Mouse (Mus musculus): ENCODE data around the gene Rab19. TPM values are rescaled to one million over a fixed set of nuclear protein-coding genes. Genes with fewer than 3 reads are reported as not detected.
"Not testable (repeated sequence)": the region's sequence is repeated elsewhere in the genome, so short reads cannot be mapped to it uniquely, and the experiment has no call there.

The Rab19 gene
- total RNA-seq, 2 experiments from 2014 or later = not detected

GRCm38 (mm10) chr6:39378161-39378835 lies 2.7 kb upstream of the Rab19 start:
- intact Hi-C loops (cut with DNase I) = not testable (repeated sequence)

GRCm38 (mm10) chr6:39379224-39379623 lies 1.8 kb upstream of the Rab19 start:
- DNase-seq = no peak
- intact Hi-C loops (cut with DNase I) = no loop called here

More at GRCm38 (mm10) chr6:39378161-39378835, 2.7 kb upstream of the Rab19 start:
- not testable (repeated sequence) for DNase-seq

GRCm38 (mm10) chr6:39379749-39380148 lies 1.2 kb upstream of the Rab19 start:
- intact Hi-C loops (cut with DNase I) = no loop called here
- DNase-seq = no peak

- DNase-seq = no peak
- intact Hi-C loops (cut with DNase I) = no loop called here
Measured at GRCm38 (mm10) chr6:39380276-39380675, 699 bp upstream of the Rab19 start.

- intact Hi-C loops (cut with DNase I) = no loop called here
- no peak for DNase-seq
Measured at GRCm38 (mm10) chr6:39389988-39390387, 9.0 kb downstream of the Rab19 start.

GRCm38 (mm10) chr6:39395471-39395870 lies 14.5 kb downstream of the Rab19 start:
- intact Hi-C loops (cut with DNase I) = no loop called here
- DNase-seq = no peak

GRCm38 (mm10) chr6:39395916-39396315 lies 14.9 kb downstream of the Rab19 start:
- DNase-seq = no peak
- intact Hi-C loops (cut with DNase I) = no loop called here

- no peak for DNase-seq
- intact Hi-C loops (cut with DNase I) = no loop called here
Measured at GRCm38 (mm10) chr6:39397046-39397445, 16.1 kb downstream of the Rab19 start.

- no peak for DNase-seq
- intact Hi-C loops (cut with DNase I) = no loop called here
Measured at GRCm38 (mm10) chr6:39398342-39398741, 17.4 kb downstream of the Rab19 start.

GRCm38 (mm10) chr6:39400343-39400742 lies 19.4 kb downstream of the Rab19 start:
- DNase-seq = no peak
- intact Hi-C loops (cut with DNase I) = no loop called here

- DNase-seq = no peak
- intact Hi-C loops (cut with DNase I) = no loop called here
Measured at GRCm38 (mm10) chr6:39403136-39403535, 22.2 kb downstream of the Rab19 start.

GRCm38 (mm10) chr6:39406480-39406879 lies 25.5 kb downstream of the Rab19 start:
- intact Hi-C loops (cut with DNase I) = no loop called here
- DNase-seq = no peak

GRCm38 (mm10) chr6:39414106-39414505 lies 33.1 kb downstream of the Rab19 start:
- intact Hi-C loops (cut with DNase I) = no loop called here
- no peak for DNase-seq

- peak; percentile 19 to 52 for DNase-seq
- intact Hi-C loops (cut with DNase I) = no loop called here
Measured at GRCm38 (mm10) chr6:39415762-39416161, 34.8 kb downstream of the Rab19 start.

- DNase-seq; intact Hi-C loops (cut with DNase I): not testable (repeated sequence)
Measured at GRCm38 (mm10) chr6:39416654-39417053, 35.7 kb downstream of the Rab19 start.

- intact Hi-C loops (cut with DNase I) = no loop called here
- no peak for DNase-seq
Measured at GRCm38 (mm10) chr6:39419386-39419850, 38.4 kb downstream of the Rab19 start.

- peak; percentile 40 to 64 for DNase-seq
- intact Hi-C loops (cut with DNase I) = no loop called here
Measured at GRCm38 (mm10) chr6:39419851-39420721, 39.1 kb downstream of the Rab19 start, which contains the start of gene Mkrn1. Gene Mkrn1 (minus strand): TSS chr6:39420462.

- DNase-seq = no peak
- intact Hi-C loops (cut with DNase I) = no loop called here
Measured at GRCm38 (mm10) chr6:39420867-39421266, 39.9 kb downstream of the Rab19 start.

GRCm38 (mm10) chr6:39423130-39423551 lies 42.2 kb downstream of the Rab19 start:
- no peak for DNase-seq
- intact Hi-C loops (cut with DNase I) = no loop called here

GRCm38 (mm10) chr6:39423686-39424085 lies 42.7 kb downstream of the Rab19 start:
- intact Hi-C loops (cut with DNase I) = no loop called here
- no peak for DNase-seq

- DNase-seq = no peak
- intact Hi-C loops (cut with DNase I) = no loop called here
Measured at GRCm38 (mm10) chr6:39425181-39425580, 44.2 kb downstream of the Rab19 start.

All from gastrocnemius, postnatal 36 days (tissue).